Mouse (Mus musculus): Measurements from ENCODE around the gene Flrt3.

Gene Flrt3

DNA sequence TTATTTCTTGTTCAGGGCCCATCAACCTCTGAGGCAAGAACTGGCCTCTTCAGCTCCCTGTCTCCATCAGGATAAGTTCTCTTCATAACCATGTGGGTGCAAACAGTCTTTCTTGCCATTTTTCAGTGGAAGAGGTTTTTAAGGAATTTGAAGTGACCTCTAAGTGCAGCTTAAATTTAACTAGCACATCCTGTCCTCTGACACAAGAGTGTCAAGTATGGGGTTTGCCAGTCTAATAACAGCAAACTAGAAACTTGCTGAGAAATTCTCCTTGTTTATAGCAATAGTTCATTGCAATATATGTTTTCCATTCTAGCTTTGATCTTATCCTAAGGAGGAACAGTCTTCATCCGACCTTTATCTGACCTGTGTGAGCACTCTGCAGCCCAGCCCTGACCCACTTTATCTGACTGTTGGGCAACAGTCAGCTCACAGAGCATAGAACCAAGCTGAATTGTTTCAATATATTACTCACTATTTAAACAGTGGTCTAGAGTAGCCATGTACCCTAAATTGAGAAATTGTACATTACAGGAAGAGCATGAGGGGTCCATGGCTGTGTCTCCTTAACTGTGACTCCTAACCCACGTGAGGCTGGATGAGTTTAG is 49.4 kb downstream of the Flrt3 start:
- DNase-seq = no peak

GRCm38 (mm10) chr2:140615451-140615850 is 55.8 kb downstream of the Flrt3 start:
- no peak for DNase-seq

Measured in cerebellum, adult 9-11 months (tissue).